ENCODE assay signal across 22 mouse cellular contexts in genomic region chr16:36999366-36999972, GRCm38 (mm10). TPM values are rescaled to one million over a fixed set of nuclear protein-coding genes. Genes with fewer than 3 reads are reported as not detected.
DNase-seq lines count a peak whose midpoint lies in the region; TF ChIP-seq lines count a peak whose summit lies in the region.
"Had no signal": no experiment of that assay in that cellular context is flagged by ENCODE, and none has a peak within 500 bp of the region (broad histone marks: within the 10 kb centered on the region; RNA-seq: fewer than 3 reads in every experiment).

No protein-coding gene starts in this region.

- H3K27me3 ChIP-seq in kidney, adult 2 months (replicated peaks; ENCODE audit: control insufficient read depth, insufficient read depth, low read length), result no peaks in the 10 kb centered on the region
- H3K27me3 ChIP-seq: forebrain, embryonic 13.5 days; heart, embryonic 15.5 days; limb, embryonic 13.5 days; liver, embryonic 15.5 days; midbrain, embryonic 15.5 days; stomach, embryonic 15.5 days had no signal

- peaks cover 16% of the 10 kb centered on the region for H3K4me1 ChIP-seq in bone marrow macrophage, adult 2 months (ENCODE audit: control insufficient read depth, insufficient read depth, low read length)
- H3K4me1 ChIP-seq in lung, adult 2 months (ENCODE audit: control insufficient read depth, insufficient read depth, low read length), result no peaks in the 10 kb centered on the region
- H3K4me1 ChIP-seq in kidney, adult 2 months (ENCODE audit: control insufficient read depth, insufficient read depth, low read length), result no peaks in the 10 kb centered on the region
- H3K4me1 ChIP-seq: forebrain, embryonic 13.5 days; heart, embryonic 15.5 days; hindbrain, embryonic 10.5 days; limb, embryonic 13.5 days; liver, embryonic 15.5 days; midbrain, embryonic 15.5 days; stomach, embryonic 15.5 days had no signal

- peak; percentile 60 for DNase-seq in cerebellum, adult 11 months
- DNase-seq in cerebellum, postnatal 10 days, result peak; percentile 50 to 79
- DNase-seq in lung, adult 2 months, result no peak
- DNase-seq in MN1 (ENCODE audit: low spot score), result no peak
- DNase-seq in kidney, adult 2 months, result no peak
- DNase-seq: gastrocnemius, postnatal 10 days; kidney, adult 18-20 months; kidney, postnatal 4 days; right cerebral cortex, postnatal 14 days; thymus, adult 2 months had no signal

- no peaks in the 10 kb centered on the region for H3K36me3 ChIP-seq in macrophage (ENCODE audit: inconsistent target)
- H3K36me3 ChIP-seq in kidney, adult 2 months (ENCODE audit: control insufficient read depth, insufficient read depth, low read length), result no peaks in the 10 kb centered on the region
- H3K36me3 ChIP-seq: heart, embryonic 15.5 days; hindbrain, embryonic 10.5 days; limb, embryonic 13.5 days; liver, embryonic 15.5 days; midbrain, embryonic 15.5 days; stomach, embryonic 15.5 days had no signal

- no peaks in the 10 kb centered on the region for H3K79me2 ChIP-seq in macrophage (ENCODE audit: inconsistent target)

- H3K27ac ChIP-seq in bone marrow macrophage, adult 2 months (ENCODE audit: insufficient read depth, low read depth, low read length), result peak overlapping the region; percentile 3; the same call in 1 of the 2 replicates
- peak overlapping the region; percentile 33 for H3K27ac ChIP-seq in macrophage
- no peak overlapping the region for H3K27ac ChIP-seq in kidney, adult 2 months (ENCODE audit: insufficient read depth, low read depth, low read length)
- H3K27ac ChIP-seq: forebrain, embryonic 13.5 days; heart, embryonic 15.5 days; hindbrain, embryonic 10.5 days; limb, embryonic 13.5 days; liver, embryonic 15.5 days; midbrain, embryonic 15.5 days; stomach, embryonic 15.5 days had no signal

- no peak for TF ChIP-seq CTCF in bone marrow macrophage, adult 2 months (IDR thresholded peaks at IDR 0.05; ENCODE audit: low read depth, low read length)
- no peak for TF ChIP-seq CTCF in lung, adult 2 months (IDR thresholded peaks at IDR 0.05; ENCODE audit: insufficient read depth, low read length)
- TF ChIP-seq CTCF in kidney, adult 2 months (conservative IDR thresholded peaks at IDR 0.05; ENCODE audit: insufficient read depth, insufficient read length, low read depth, low read length), result no peak

- TF ChIP-seq POLR2A in bone marrow macrophage, adult 2 months (IDR thresholded peaks at IDR 0.05; ENCODE audit: borderline replicate concordance, low read depth, low read length), result no peak
- no peak for TF ChIP-seq POLR2A in lung, adult 2 months (IDR thresholded peaks at IDR 0.05; ENCODE audit: borderline replicate concordance, extremely low read depth, low read depth, low read length)
- no peak for TF ChIP-seq POLR2A in kidney, adult 2 months (IDR thresholded peaks at IDR 0.05; ENCODE audit: low read depth, low read length)

- WGBS in macrophage (ENCODE audit: missing documents), result 31% methylated on average over 9 of the region's 9 CpGs
- WGBS in lung, adult 2 months, result 71% methylated on average over 9 of the region's 9 CpGs
- 83% methylated on average over 9 of the region's 9 CpGs for WGBS in kidney, adult 2 months

- 0 out of 2 replicates have a peak overlapping the region, but pooled peaks have one; percentile 1 for H3K4me3 ChIP-seq in bone marrow macrophage, adult 2 months (ENCODE audit: insufficient read depth, low read length)
- H3K4me3 ChIP-seq in macrophage (ENCODE audit: inconsistent target), result no peak overlapping the region
- H3K4me3 ChIP-seq in lung, adult 2 months (replicated peaks; ENCODE audit: extremely low read depth, low read depth, low read length), result no peak overlapping the region
- no peak overlapping the region for H3K4me3 ChIP-seq in kidney, adult 2 months (ENCODE audit: insufficient read depth, low read depth, low read length)
- H3K4me3 ChIP-seq: forebrain, embryonic 13.5 days; heart, embryonic 15.5 days; hindbrain, embryonic 10.5 days; limb, embryonic 13.5 days; liver, embryonic 15.5 days; midbrain, embryonic 15.5 days; myocyte; stomach, embryonic 15.5 days had no signal

RNA-seq across cellular contexts. Expression of gene Fbxo40, which starts 9.2 kb away (rescaled TPM):
- polyA plus RNA-seq in bone marrow macrophage, adult 2 months (2012; ENCODE audit: insufficient read depth, insufficient read length, missing spikeins), result 0.19 TPM in 1 of 2 replicates, not detected in the other
- total RNA-seq in macrophage (2018; cell fraction: chromatin; rRNA removed), result under 1 TPM in 16 of 26 experiments, not detected in 10; 0.13 to 0.92 (median 0.40) TPM
- 1 to 10 TPM in 1 of 26 experiments, under 1 TPM in 25; 0.03 to 1.1 (median 0.12) TPM for total RNA-seq in macrophage (2018; cell fraction: cytosol; rRNA removed)
- total RNA-seq in macrophage (2018; cell fraction: nucleus; rRNA removed), result 1 to 10 TPM in 3 of 26 experiments, under 1 TPM in 18, not detected in 5; 0.07 to 1.7 (median 0.39) TPM
- 0.03 TPM in 1 of 3 replicates, not detected in the others for polyA plus RNA-seq in macrophage (2018)
- polyA plus RNA-seq in lung, adult 2 months (2012; rRNA removed), result 0.46 and 2.0 TPM in 2 replicates
- polyA plus RNA-seq in kidney, adult 2 months (2012; rRNA removed), result 9.0 and 9.4 TPM in 2 replicates
- polyA plus RNA-seq: embryonic facial prominence, embryonic 11.5 days; hindbrain, embryonic 10.5 days; midbrain, embryonic 15.5 days; neural tube, embryonic 14.5 days had no signal

RNA-seq across cellular contexts. Expression of gene Polq, which starts 12.1 kb away (rescaled TPM):
- 4.9 and 8.2 TPM in 2 replicates for polyA plus RNA-seq in bone marrow macrophage, adult 2 months (2012; ENCODE audit: insufficient read depth, insufficient read length, missing spikeins)
- 10 to 100 TPM in 9 of 26 experiments, 1 to 10 TPM in 17; 2.7 to 24.5 (median 8.3) TPM for total RNA-seq in macrophage (2018; cell fraction: chromatin; rRNA removed)
- total RNA-seq in macrophage (2018; cell fraction: cytosol; rRNA removed), result 1 to 10 TPM in 5 of 26 experiments, under 1 TPM in 21; 0.42 to 1.6 (median 0.79) TPM
- 10 to 100 TPM in 1 of 26 experiments, 1 to 10 TPM in 25; 1.1 to 17.4 (median 3.5) TPM for total RNA-seq in macrophage (2018; cell fraction: nucleus; rRNA removed)
- 0.22 to 2.5 TPM (median 1.8 TPM) in 3 replicates for polyA plus RNA-seq in macrophage (2018)
- 0.11 and 0.13 TPM in 2 replicates for polyA plus RNA-seq in lung, adult 2 months (2012; rRNA removed)
- 0.05 and 0.06 TPM in 2 replicates for polyA plus RNA-seq in kidney, adult 2 months (2012; rRNA removed)

Comparison
In these comparisons a context has a peak if more than half of its experiments do, and no peak if none do; other contexts are left out.
1. DNase-seq: peak in cerebellum, adult 11 months (single experiment) and cerebellum, postnatal 10 days (2 of 2); none in lung, adult 2 months (single experiment), MN1 (single experiment) and kidney, adult 2 months (single experiment).